Mouse (Mus musculus): ENCODE measurements at regions not wholly inside any gene's neighbourhood (a gene's known extent, or its start where the extent isn't known, plus 50 kb on each side); places are given as distances from the start of the nearest gene placed in this dataset.

- TF ChIP-seq CTCF (IDR thresholded peaks at IDR 0.05; ENCODE audit: extremely low read depth, insufficient read depth, low read length): no peak
- TF ChIP-seq POLR2A (IDR thresholded peaks at IDR 0.05; ENCODE audit: extremely low read depth, insufficient read depth, low read length): no peak
These were observed 208.0 kb upstream of the Ccdc122 start for GRCm38 (mm10) chr14:76828453-76829160.
